Mouse (Mus musculus): ENCODE measurements around the gene Map4k2. TPM values are rescaled to one million over a fixed set of nuclear protein-coding genes. Genes with fewer than 3 reads are reported as not detected.

Gene Map4k2
- total and polyA plus RNA-seq, 2 experiments from 2014 or later, result 18.6 to 102 TPM

DNA sequence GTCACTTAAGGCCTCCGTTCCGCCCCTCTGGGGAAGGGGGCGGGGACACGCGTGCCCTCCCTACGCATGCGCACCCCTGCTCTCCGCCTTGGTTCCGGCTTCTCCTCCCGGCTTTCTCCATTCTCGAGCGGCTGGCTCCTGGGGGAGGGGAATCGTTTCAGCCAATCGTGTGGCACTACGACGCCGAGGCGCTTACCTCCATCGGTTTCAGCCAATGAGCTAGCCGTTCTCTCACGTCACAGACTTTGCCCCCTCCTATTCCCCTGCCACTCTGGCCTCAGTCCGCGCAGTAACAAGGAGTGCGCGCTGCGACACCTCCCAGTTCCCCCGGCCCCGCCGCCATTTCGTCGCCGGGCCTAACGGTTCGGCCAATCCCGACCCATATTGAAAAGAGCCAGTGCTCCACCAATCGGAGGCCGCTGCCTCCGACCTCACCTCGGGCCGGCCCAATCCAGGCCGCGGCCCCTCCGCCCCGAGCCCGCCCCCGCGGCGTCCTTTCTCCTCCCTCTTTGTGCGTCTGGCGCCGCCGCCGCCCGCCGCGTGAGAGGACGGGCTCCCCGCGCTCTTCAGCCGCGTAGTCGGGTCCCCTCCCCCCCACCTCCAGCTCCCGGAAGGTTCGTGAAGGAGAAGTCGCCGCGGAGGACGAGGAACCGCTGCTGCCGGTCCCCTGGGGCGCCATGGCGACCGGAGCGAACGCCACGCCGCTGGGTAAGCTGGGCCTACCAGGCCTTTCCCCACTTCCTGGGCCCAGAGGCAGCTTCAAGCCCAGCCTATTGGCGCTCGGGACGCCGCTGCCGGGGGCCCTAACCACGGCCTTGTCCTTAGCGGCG lies 22.7 kb downstream of the Map4k2 start, which contains the start of gene Sf1:
Gene Sf1 (plus strand): TSS at position 280 of the 830 bp plus-strand sequence.
- under 1% methylated on average over 74 of the region's 85 CpGs for WGBS
- Histone ChIP-seq H3K27me3 (ENCODE audit: insufficient read depth, low read length) (no peaks in the 10 kb centered on the region), H3K4me1 (ENCODE audit: insufficient read depth, low read length) (peaks cover 11% of the 10 kb centered on the region), H3K9me3 (ENCODE audit: low read length) (no peaks in the 10 kb centered on the region), H3K9ac (replicated peaks; ENCODE audit: low read length) (peak within 1 kb of the TSS; percentile 99), H3K4me3 (ENCODE audit: low read length) (peak within 1 kb of the TSS; percentile 100), H3K27ac (peak within 1 kb of the TSS; percentile 100), H3K36me3 (ENCODE audit: insufficient read depth, low read length) (peaks cover 31% of the 10 kb centered on the region), H3K4me2 (ENCODE audit: low read depth, low read length) (peak within 1 kb of the TSS; percentile 94)
- no peak for TF ChIP-seq CTCF (IDR thresholded peaks at IDR 0.05; ENCODE audit: low read depth)
- peak; percentile 100 for DNase-seq (ENCODE audit: low spot score)
- ATAC-seq, result peak; percentile 99

DNA sequence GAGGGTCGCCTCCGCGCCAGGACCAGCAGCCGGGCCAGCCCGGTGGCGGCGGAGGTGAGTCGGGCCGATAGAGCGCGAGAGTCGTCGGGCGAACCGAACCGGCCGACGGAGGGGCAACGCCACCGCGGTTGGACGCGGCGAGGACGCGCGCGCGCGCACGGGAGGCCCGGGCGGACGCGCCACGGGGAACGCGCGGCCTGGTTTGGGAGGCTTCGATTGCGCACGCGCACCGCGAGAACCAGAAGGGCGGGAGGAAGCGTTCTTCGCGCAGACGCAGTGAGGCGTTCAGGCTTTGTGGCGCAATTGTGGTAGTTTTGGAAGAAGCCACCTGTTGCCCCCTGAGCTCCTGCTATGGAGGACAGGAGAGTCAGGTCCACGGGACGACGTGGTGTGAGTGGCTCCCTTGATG lies 23.4 kb downstream of the Map4k2 start:
- DNase-seq (ENCODE audit: low spot score) (peak; percentile 97), ATAC-seq (no peak)
- Histone ChIP-seq H3K9me3 (ENCODE audit: low read length) (no peaks in the 10 kb centered on the region), H3K27me3 (ENCODE audit: insufficient read depth, low read length) (no peaks in the 10 kb centered on the region), H3K9ac (replicated peaks; ENCODE audit: low read length) (peak overlapping the region; percentile 99), H3K36me3 (ENCODE audit: insufficient read depth, low read length) (peaks cover 36% of the 10 kb centered on the region), H3K4me3 (ENCODE audit: low read length) (peak overlapping the region; percentile 100), H3K4me2 (ENCODE audit: low read depth, low read length) (peak overlapping the region; percentile 94), H3K27ac (peak overlapping the region; percentile 100), H3K4me1 (ENCODE audit: insufficient read depth, low read length) (peaks cover 11% of the 10 kb centered on the region)
- peak; percentile 23; the same call in 1 of the 2 replicates for TF ChIP-seq CTCF (IDR thresholded peaks at IDR 0.05; ENCODE audit: low read depth)
- WGBS, result under 1% methylated on average over 45 of the region's 55 CpGs

DNA sequence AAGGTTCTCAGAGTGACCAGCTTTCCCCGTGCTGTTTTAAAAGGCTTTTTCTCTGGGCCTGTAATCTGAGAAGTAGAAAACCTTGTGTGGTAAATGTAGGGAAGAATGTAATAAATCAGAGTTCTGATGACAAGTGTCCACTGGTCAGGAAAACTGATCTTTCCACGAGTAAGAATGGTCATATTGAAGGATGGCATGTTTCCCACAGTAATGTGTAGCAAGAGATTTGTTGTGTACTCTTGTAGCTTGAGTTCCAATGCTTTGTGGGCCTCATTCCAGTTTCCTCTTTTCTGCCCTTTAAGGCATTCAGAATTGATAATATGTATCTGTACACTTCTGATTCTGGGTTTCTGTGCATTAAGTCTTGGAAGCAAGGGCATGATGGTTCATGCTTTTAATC lies 23.9 kb downstream of the Map4k2 start:
- peak overlapping the region; percentile 94 for H3K4me2 ChIP-seq (ENCODE audit: low read depth, low read length)
- no peak overlapping the region for H3K27ac ChIP-seq
- 4% methylated on average over 2 of the region's 2 CpGs for WGBS
- TF ChIP-seq CTCF (IDR thresholded peaks at IDR 0.05; ENCODE audit: low read depth), result no peak
- no peaks in the 10 kb centered on the region for H3K9me3 ChIP-seq (ENCODE audit: low read length)
- peaks cover 11% of the 10 kb centered on the region for H3K4me1 ChIP-seq (ENCODE audit: insufficient read depth, low read length)
- H3K27me3 ChIP-seq (ENCODE audit: insufficient read depth, low read length), result no peaks in the 10 kb centered on the region
- ATAC-seq, result no peak
- peak overlapping the region; percentile 99 for H3K9ac ChIP-seq (replicated peaks; ENCODE audit: low read length)
- DNase-seq (ENCODE audit: low spot score), result no peak
- peak overlapping the region; percentile 100 for H3K4me3 ChIP-seq (ENCODE audit: low read length)
- peaks cover 35% of the 10 kb centered on the region for H3K36me3 ChIP-seq (ENCODE audit: insufficient read depth, low read length)

DNA sequence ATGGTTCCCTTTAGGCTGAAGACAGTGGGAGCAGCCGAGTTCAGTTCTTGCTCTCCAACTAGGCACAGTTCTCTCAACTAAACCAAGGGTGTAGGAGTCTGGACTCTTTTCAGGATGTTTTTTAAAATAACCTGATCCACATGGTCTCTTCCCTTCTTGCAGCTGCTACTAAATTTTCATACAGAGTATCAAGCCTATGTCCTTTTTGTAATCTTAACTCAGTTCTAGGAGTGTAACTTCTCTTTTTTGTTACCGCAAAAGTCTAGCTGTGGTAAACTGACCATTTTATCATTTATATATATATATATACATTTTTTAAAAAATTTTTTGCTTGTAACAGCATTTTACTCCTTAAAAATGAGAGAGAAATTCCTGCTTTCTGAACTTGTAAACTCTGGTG lies 29.2 kb downstream of the Map4k2 start:
- H3K27ac ChIP-seq, result no peak overlapping the region
- H3K27me3 ChIP-seq (ENCODE audit: insufficient read depth, low read length), result no peaks in the 10 kb centered on the region
- H3K4me1 ChIP-seq (ENCODE audit: insufficient read depth, low read length), result peaks cover under 1% of the 10 kb centered on the region
- H3K9me3 ChIP-seq (ENCODE audit: low read length), result no peaks in the 10 kb centered on the region
- WGBS, result 86% methylated on average over 2 of the region's 2 CpGs
- H3K36me3 ChIP-seq (ENCODE audit: insufficient read depth, low read length), result peaks cover 81% of the 10 kb centered on the region
- no peak for ATAC-seq
- no peak for TF ChIP-seq CTCF (IDR thresholded peaks at IDR 0.05; ENCODE audit: low read depth)
- H3K4me3 ChIP-seq (ENCODE audit: low read length), result no peak overlapping the region
- no peak overlapping the region for H3K9ac ChIP-seq (replicated peaks; ENCODE audit: low read length)
- DNase-seq (ENCODE audit: low spot score), result no peak
- no peak overlapping the region for H3K4me2 ChIP-seq (ENCODE audit: low read depth, low read length)

DNA sequence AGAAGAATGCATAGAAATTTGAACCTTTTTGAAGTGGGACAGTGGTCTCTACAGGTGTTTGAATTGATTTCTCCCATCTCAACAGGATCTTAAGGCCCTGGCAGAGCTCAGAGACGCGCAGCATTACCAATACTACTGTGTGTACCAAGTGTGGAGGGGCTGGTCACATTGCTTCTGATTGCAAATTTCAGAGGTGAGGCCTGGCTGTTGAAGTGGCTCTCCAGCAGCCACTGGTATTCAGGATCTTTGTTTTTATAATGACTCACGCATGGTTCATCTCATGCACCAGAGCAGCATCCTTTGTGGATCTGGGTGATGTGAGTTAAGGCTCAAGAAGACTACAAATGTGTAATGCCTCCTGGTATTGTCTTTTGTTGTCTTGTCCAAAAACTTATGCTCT lies 31.5 kb downstream of the Map4k2 start:
- no peaks in the 10 kb centered on the region for H3K4me1 ChIP-seq (ENCODE audit: insufficient read depth, low read length)
- 90% methylated on average over 3 of the region's 3 CpGs for WGBS
- no peaks in the 10 kb centered on the region for H3K27me3 ChIP-seq (ENCODE audit: insufficient read depth, low read length)
- ATAC-seq (no peak), DNase-seq (ENCODE audit: low spot score) (no peak)
- H3K9me3 ChIP-seq (ENCODE audit: low read length), result no peaks in the 10 kb centered on the region
- no peak overlapping the region for H3K27ac ChIP-seq
- TF ChIP-seq CTCF (IDR thresholded peaks at IDR 0.05; ENCODE audit: low read depth), result no peak
- peaks cover 90% of the 10 kb centered on the region for H3K36me3 ChIP-seq (ENCODE audit: insufficient read depth, low read length)
- H3K9ac ChIP-seq (replicated peaks; ENCODE audit: low read length), result no peak overlapping the region
- no peak overlapping the region for H3K4me3 ChIP-seq (ENCODE audit: low read length)
- no peak overlapping the region for H3K4me2 ChIP-seq (ENCODE audit: low read depth, low read length)

DNA sequence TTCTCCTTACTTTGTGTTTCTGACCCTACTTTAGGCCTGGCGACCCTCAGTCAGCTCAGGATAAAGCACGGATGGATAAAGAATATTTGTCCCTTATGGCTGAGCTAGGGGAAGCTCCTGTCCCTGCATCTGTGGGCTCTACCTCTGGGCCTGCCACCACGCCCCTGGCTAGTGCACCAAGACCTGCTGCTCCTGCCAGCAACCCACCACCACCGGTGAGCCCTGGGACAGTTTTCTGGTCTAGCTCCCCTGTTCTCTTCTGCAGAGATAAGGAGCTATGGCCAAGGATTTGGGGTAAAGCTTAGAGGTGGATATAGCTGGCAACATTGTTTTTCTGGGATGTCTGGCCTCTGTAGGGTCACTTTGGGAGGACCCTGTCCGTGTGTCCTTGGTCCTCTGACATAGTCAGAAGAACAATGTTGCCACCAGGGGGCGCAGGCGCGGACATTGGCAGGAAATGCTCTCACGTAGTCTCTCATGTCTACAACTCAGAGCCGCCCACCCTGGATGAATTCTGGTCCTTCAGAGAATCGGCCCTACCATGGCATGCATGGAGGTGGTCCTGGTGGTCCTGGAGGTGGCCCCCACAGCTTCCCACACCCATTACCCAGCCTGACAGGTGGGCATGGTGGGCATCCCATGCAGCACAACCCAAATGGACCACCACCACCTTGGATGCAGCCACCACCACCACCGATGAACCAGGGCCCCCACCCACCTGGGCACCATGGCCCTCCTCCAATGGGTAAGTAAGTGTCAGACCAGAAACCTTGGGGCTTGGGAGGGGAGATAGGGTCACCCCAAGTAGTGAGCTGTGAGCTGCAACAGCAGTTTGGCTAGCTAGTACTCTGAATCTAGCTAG lies 32.8 kb downstream of the Map4k2 start:
- TF ChIP-seq CTCF (IDR thresholded peaks at IDR 0.05; ENCODE audit: low read depth), result peak; percentile 84
- Histone ChIP-seq H3K36me3 (ENCODE audit: insufficient read depth, low read length) (peaks cover 89% of the 10 kb centered on the region), H3K4me2 (ENCODE audit: low read depth, low read length) (no peak overlapping the region), H3K27me3 (ENCODE audit: insufficient read depth, low read length) (no peaks in the 10 kb centered on the region), H3K9me3 (ENCODE audit: low read length) (no peaks in the 10 kb centered on the region), H3K4me1 (ENCODE audit: insufficient read depth, low read length) (no peaks in the 10 kb centered on the region; the same call in 1 of the 2 replicates), H3K4me3 (ENCODE audit: low read length) (no peak overlapping the region), H3K9ac (replicated peaks; ENCODE audit: low read length) (no peak overlapping the region), H3K27ac (no peak overlapping the region)
- peak; percentile 72; the same call in 1 of the 2 replicates for ATAC-seq
- 59% methylated on average over 12 of the region's 12 CpGs for WGBS
- peak; percentile 89 for DNase-seq (ENCODE audit: low spot score)
